Mouse (Mus musculus) limb, embryonic 12.5 days (tissue): ENCODE results near the gene Scgb1b20. TPM values are rescaled to one million over a fixed set of nuclear protein-coding genes. Genes with fewer than 3 reads are reported as not detected.
"Not testable (repeated sequence)": the region's sequence is repeated elsewhere in the genome, so short reads cannot be mapped to it uniquely, and the experiment has no call there.

Experiments used
- ATAC-seq: fragments of 200-750 bp; cut with Nextera tagmentation; 2 replicates; pipeline ENCODE4 v1.8.0; 2017; ENCODE audit warnings: low read depth, moderate TSS enrichment; ENCODE audit not compliant: insufficient number of reproducible peaks, insufficient read depth, low FRiP score, low TSS enrichment
- H3K27ac ChIP-seq: fragments of 300-500 bp; sonication (generic); 2 replicates; pipeline ENCODE4 v1.5.1; 2016; ENCODE audit warnings: mild to moderate bottlenecking, moderate library complexity
- H3K27me3 ChIP-seq: fragments of 300-500 bp; sonication (generic); 2 replicates; pipeline ENCODE4 v1.6.1; 2016; ENCODE audit warnings: mild to moderate bottlenecking, moderate library complexity
- H3K36me3 ChIP-seq: fragments of 300-500 bp; sonication (generic); 2 replicates; pipeline ENCODE4 v1.6.1; 2016; ENCODE audit warnings: mild to moderate bottlenecking, moderate library complexity
- H3K4me1 ChIP-seq: fragments of 300-500 bp; sonication (generic); replicated peaks from 2 replicates; pipeline ENCODE4 v1.6.1; 2016
- H3K4me2 ChIP-seq: fragments of 300-500 bp; sonication (generic); 2 replicates; pipeline ENCODE4 v1.6.1; 2016; ENCODE audit warnings: mild to moderate bottlenecking, moderate library complexity
- H3K4me3 ChIP-seq: fragments of 300-500 bp; sonication (generic); replicated peaks from 2 replicates; pipeline ENCODE4 v1.5.1; 2016; ENCODE audit warnings: mild to moderate bottlenecking
- H3K9ac ChIP-seq: fragments of 300-500 bp; sonication (generic); replicated peaks from 2 replicates; pipeline ENCODE4 v1.6.1; 2016; ENCODE audit warnings: mild to moderate bottlenecking, moderate library complexity
- H3K9me3 ChIP-seq: fragments of 300-500 bp; sonication (generic); 2 replicates; pipeline ENCODE4 v1.6.1; 2016; ENCODE audit warnings: mild to moderate bottlenecking, moderate library complexity
- WGBS: fragments of 180-500 bp; shearing (Covaris S2); methylation state at CpG from one replicate; pipeline ENCODE4 v1.1.7; 2016; 5-methylcytosine and 5-hydroxymethylcytosine counted together
- polyA plus RNA-seq: library from polyadenylated mRNA; unstranded; fragments of >200 nt; fragmentation: Nextera tagmentation; extraction: Ambion mirVana; gene quantifications from 2 replicates; pipeline ENCODE4 v1.2.1, GENCODE M21; 2016

Gene Scgb1b20
- polyA plus RNA-seq, result not detected in 2 replicates

DNA sequence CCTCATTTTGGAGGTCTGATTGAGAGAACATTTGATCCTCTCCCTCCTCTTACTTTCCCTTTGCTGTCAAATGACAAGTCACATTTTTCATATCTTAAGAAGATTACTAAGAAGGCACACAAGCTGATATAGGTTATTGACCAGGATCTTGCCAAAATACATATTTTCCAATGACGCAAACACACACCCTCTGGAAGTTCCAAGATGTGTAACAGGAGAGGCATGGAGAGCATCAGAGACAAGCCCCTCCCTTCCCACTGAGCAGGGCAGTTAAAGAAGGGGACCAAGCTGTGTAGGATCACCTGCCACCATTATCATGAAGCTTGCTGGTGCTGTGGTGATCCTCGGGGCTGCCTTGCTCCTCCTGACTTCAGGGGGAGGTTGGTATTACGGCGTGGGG lies at the start of gene Scgb1b20:
TSS of gene Scgb1b20 (plus strand) at position 301 of the 400 bp plus-strand sequence.
- not testable (repeated sequence) for H3K9ac ChIP-seq, H3K36me3 ChIP-seq, ATAC-seq, H3K4me1 ChIP-seq, H3K4me3 ChIP-seq, H3K4me2 ChIP-seq, H3K27ac ChIP-seq, H3K9me3 ChIP-seq, H3K27me3 ChIP-seq
- WGBS, result 89% methylated on average over 4 of the region's 4 CpGs

GRCm38 (mm10) chr7:33366222-33366621 lies 6.8 kb upstream of the Scgb1b20 start, which contains the start of gene Scgb2b20:
Scgb2b20 (minus strand) TSS chr7:33366322.
- H3K4me2 ChIP-seq, H3K9me3 ChIP-seq, H3K27ac ChIP-seq, H3K36me3 ChIP-seq, H3K4me3 ChIP-seq, H3K27me3 ChIP-seq, ATAC-seq, H3K9ac ChIP-seq, H3K4me1 ChIP-seq: not testable (repeated sequence)
- 82% methylated on average over 2 of the region's 2 CpGs for WGBS

DNA sequence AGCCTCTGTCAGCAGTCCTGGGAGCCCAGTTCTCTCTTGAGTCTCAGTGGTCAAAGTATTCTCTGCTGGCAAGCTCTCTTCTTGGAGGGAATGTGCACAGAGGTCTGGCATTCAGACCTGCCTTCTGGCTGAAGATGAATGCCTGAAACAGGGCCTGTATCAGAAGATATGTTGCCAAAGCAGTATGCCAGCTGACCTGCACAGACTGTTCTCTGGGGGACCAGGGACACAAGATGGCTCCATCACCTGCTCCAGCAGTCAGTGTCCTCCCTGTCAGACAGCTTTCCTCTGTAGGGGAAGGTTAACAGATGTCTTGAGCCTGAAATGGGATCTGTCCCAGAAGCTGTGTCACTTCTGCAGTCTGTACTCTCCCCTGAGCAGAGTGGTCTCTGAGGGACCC lies 26.7 kb downstream of the Scgb1b20 start:
- not testable (repeated sequence) for ATAC-seq, H3K4me1 ChIP-seq

DNA sequence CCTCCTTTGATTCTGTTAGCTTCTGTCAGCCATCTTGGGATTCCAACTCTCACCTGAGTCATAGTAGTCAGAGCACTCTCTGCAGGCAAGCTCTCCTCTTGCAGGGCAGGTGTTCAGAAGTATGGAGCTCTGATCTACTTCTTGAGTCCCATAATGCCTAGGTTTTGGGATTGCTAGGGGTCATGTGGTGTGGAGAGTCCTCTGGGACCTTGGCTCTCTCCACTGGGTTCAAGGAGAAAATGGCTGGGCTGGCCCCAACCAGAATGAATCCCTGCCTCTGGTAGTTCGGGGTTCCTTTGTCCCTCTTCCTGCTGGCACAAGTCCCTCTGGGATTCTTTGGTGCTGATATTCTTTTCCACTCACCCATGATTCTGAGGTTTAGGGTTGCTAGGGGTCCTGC lies 28.6 kb downstream of the Scgb1b20 start:
- Histone ChIP-seq H3K9ac (no peak overlapping the region), H3K4me1 (no peaks in the 10 kb centered on the region), H3K36me3 (no peaks in the 10 kb centered on the region), H3K27ac (no peak overlapping the region), H3K9me3 (peaks cover 41% of the 10 kb centered on the region), H3K4me3 (no peak overlapping the region), H3K27me3 (no peaks in the 10 kb centered on the region), H3K4me2 (no peak overlapping the region)
- 87% methylated on average over 1 of the region's 1 CpGs for WGBS
- ATAC-seq, result no peak

More for the DNA sequence above, 26.7 kb downstream of the Scgb1b20 start:
- not testable (repeated sequence) for H3K36me3 ChIP-seq, H3K27me3 ChIP-seq, H3K27ac ChIP-seq, H3K4me3 ChIP-seq, H3K4me2 ChIP-seq, H3K9ac ChIP-seq
- H3K9me3 ChIP-seq, result peaks cover 41% of the 10 kb centered on the region

DNA sequence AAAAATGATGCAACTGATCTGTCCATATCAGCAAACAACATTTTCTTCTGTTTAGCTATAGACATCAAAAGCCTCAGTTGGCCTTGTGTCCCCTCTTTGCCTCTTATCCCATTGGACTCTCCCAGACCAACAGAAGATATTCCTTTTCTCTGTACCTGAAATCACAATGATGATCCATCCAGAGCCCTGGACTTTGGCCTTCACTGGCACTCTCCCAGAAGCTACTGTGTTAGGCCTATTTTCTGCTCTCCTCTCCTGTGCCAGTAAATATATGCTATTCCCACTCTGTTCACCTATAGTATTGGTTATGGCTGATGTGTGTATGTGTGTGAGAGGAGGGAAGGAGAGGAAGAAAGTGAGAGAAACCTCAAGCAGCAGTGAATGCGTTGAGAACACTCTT lies 36.6 kb downstream of the Scgb1b20 start:
- peaks cover 18% of the 10 kb centered on the region for H3K9me3 ChIP-seq
- not testable (repeated sequence) for H3K4me1 ChIP-seq, H3K36me3 ChIP-seq, H3K4me3 ChIP-seq, ATAC-seq, H3K27me3 ChIP-seq, H3K9ac ChIP-seq, H3K27ac ChIP-seq, H3K4me2 ChIP-seq
- WGBS, result 53% methylated on average over 1 of the region's 1 CpGs

Other genes with a start within 250 kb of the Scgb1b20 start
- not detected in 2 replicates for gene Scgb2b18, start 199.4 kb upstream of the Scgb1b20 start, polyA plus RNA-seq
- not detected in 2 replicates for gene Scgb1b18, start 187.7 kb upstream of the Scgb1b20 start, polyA plus RNA-seq
- not detected in 2 replicates for gene Scgb2b19, start 92.9 kb upstream of the Scgb1b20 start, polyA plus RNA-seq
- not detected in 2 replicates for gene Scgb1b19, start 85.9 kb upstream of the Scgb1b20 start, polyA plus RNA-seq
- gene Scgb2b20, start 6.9 kb upstream of the Scgb1b20 start, polyA plus RNA-seq, result not detected in 2 replicates
- gene Scgb2b21, start 147.2 kb downstream of the Scgb1b20 start, polyA plus RNA-seq, result not detected in 2 replicates